Mouse (Mus musculus) midbrain, embryonic 13.5 days (tissue): Measurements from ENCODE around the gene Heg1. TPM values are rescaled to one million over a fixed set of nuclear protein-coding genes. Genes with fewer than 3 reads are reported as not detected.

Experiments used
- ATAC-seq: fragments of 200-750 bp; cut with Nextera tagmentation; 2 replicates; pipeline ENCODE4 v1.8.0; 2017; ENCODE audit warnings: mild to moderate bottlenecking, moderate TSS enrichment, moderate library complexity
- H3K27ac ChIP-seq: fragments of 300-500 bp; sonication (generic); 2 replicates; pipeline ENCODE4 v1.5.1; 2015; ENCODE audit warnings: inconsistent platforms, mild to moderate bottlenecking, moderate library complexity
- H3K27me3 ChIP-seq: fragments of 300-500 bp; sonication (generic); 2 replicates; pipeline ENCODE4 v1.6.1; 2015; ENCODE audit warnings: mild to moderate bottlenecking, inconsistent platforms
- H3K36me3 ChIP-seq: fragments of 300-500 bp; sonication (generic); 2 replicates; pipeline ENCODE4 v1.6.1; 2015; ENCODE audit warnings: mild to moderate bottlenecking, inconsistent platforms
- H3K4me1 ChIP-seq: fragments of 300-500 bp; sonication (generic); replicated peaks from 2 replicates; pipeline ENCODE4 v1.6.1; 2015; ENCODE audit warnings: inconsistent platforms
- H3K4me2 ChIP-seq: fragments of 300-500 bp; sonication (generic); replicated peaks from 2 replicates; pipeline ENCODE4 v1.6.1; 2015; ENCODE audit warnings: moderate library complexity, mild to moderate bottlenecking, inconsistent platforms
- H3K4me3 ChIP-seq: fragments of 300-500 bp; sonication (generic); replicated peaks from 2 replicates; pipeline ENCODE4 v1.5.1; 2015; ENCODE audit warnings: mild to moderate bottlenecking, inconsistent platforms
- H3K9ac ChIP-seq: fragments of 300-500 bp; sonication (generic); replicated peaks from 2 replicates; pipeline ENCODE4 v1.6.1; 2015; ENCODE audit warnings: mild to moderate bottlenecking, inconsistent platforms
- H3K9me3 ChIP-seq: fragments of 300-500 bp; sonication (generic); 2 replicates; pipeline ENCODE4 v1.6.1; 2016; ENCODE audit warnings: mild to moderate bottlenecking, inconsistent platforms
- WGBS: fragments of 180-500 bp; shearing (Covaris S2); methylation state at CpG from one replicate; pipeline ENCODE4 v1.1.7; 2015; 5-methylcytosine and 5-hydroxymethylcytosine counted together
- polyA plus RNA-seq: library from polyadenylated mRNA; unstranded; fragments of >200 nt; fragmentation: Nextera tagmentation; extraction: Ambion mirVana; gene quantifications from 2 replicates; pipeline ENCODE4 v1.2.1, GENCODE M21; 2015

Gene Heg1
- polyA plus RNA-seq, 1 experiment from 2014 or later, result 19.2 TPM

GRCm38 (mm10) chr16:33768491-33769278, 84.5 kb downstream of the Heg1 start:
- Histone ChIP-seq H3K9ac (no peak overlapping the region), H3K36me3 (peaks cover 13% of the 10 kb centered on the region), H3K4me1 (peaks cover 16% of the 10 kb centered on the region), H3K9me3 (no peaks in the 10 kb centered on the region), H3K27ac (no peak overlapping the region), H3K27me3 (no peaks in the 10 kb centered on the region), H3K4me2 (no peak overlapping the region), H3K4me3 (no peak overlapping the region)
- ATAC-seq, result no peak
- WGBS, result 88% methylated on average over 3 of the region's 3 CpGs

GRCm38 (mm10) chr16:33769848-33770247, 85.7 kb downstream of the Heg1 start:
- no peak for ATAC-seq
- Histone ChIP-seq H3K36me3 (peaks cover 13% of the 10 kb centered on the region), H3K4me3 (no peak overlapping the region), H3K27ac (no peak overlapping the region), H3K27me3 (no peaks in the 10 kb centered on the region), H3K4me2 (no peak overlapping the region), H3K4me1 (peaks cover 5% of the 10 kb centered on the region), H3K9ac (no peak overlapping the region), H3K9me3 (no peaks in the 10 kb centered on the region)
- 95% methylated on average over 7 of the region's 7 CpGs for WGBS

- H3K9me3 ChIP-seq, result no peaks in the 10 kb centered on the region
- H3K27ac ChIP-seq, result no peak overlapping the region
- peaks cover 13% of the 10 kb centered on the region for H3K36me3 ChIP-seq
- no peaks in the 10 kb centered on the region for H3K27me3 ChIP-seq
- H3K4me1 ChIP-seq, result no peaks in the 10 kb centered on the region
- no peak overlapping the region for H3K4me3 ChIP-seq
- 94% methylated on average over 4 of the region's 4 CpGs for WGBS
- no peak overlapping the region for H3K4me2 ChIP-seq
- no peak overlapping the region for H3K9ac ChIP-seq
- no peak for ATAC-seq
Measured at GRCm38 (mm10) chr16:33770778-33771454, 86.7 kb downstream of the Heg1 start.

GRCm38 (mm10) chr16:33772809-33773208, 88.6 kb downstream of the Heg1 start:
- ATAC-seq, result no peak
- Histone ChIP-seq H3K27ac (no peak overlapping the region), H3K4me2 (no peak overlapping the region), H3K4me1 (no peaks in the 10 kb centered on the region), H3K9ac (no peak overlapping the region), H3K27me3 (no peaks in the 10 kb centered on the region), H3K4me3 (no peak overlapping the region), H3K36me3 (0 out of 2 replicates have a peak, but pooled peaks cover under 1% of the 10 kb centered on the region), H3K9me3 (no peaks in the 10 kb centered on the region)
- WGBS, result 94% methylated on average over 5 of the region's 5 CpGs

GRCm38 (mm10) chr16:33774972-33775371, 90.8 kb downstream of the Heg1 start:
- no peak overlapping the region for H3K9ac ChIP-seq
- no peaks in the 10 kb centered on the region for H3K9me3 ChIP-seq
- H3K27me3 ChIP-seq, result no peaks in the 10 kb centered on the region
- no peak overlapping the region for H3K4me2 ChIP-seq
- no peaks in the 10 kb centered on the region for H3K4me1 ChIP-seq
- no peaks in the 10 kb centered on the region for H3K36me3 ChIP-seq
- ATAC-seq, result no peak
- H3K4me3 ChIP-seq, result no peak overlapping the region
- H3K27ac ChIP-seq, result no peak overlapping the region
- WGBS, result 74% methylated on average over 3 of the region's 3 CpGs

GRCm38 (mm10) chr16:33775733-33776335, 91.7 kb downstream of the Heg1 start:
- WGBS, result 95% methylated on average over 1 of the region's 1 CpGs
- Histone ChIP-seq H3K4me3 (no peak overlapping the region), H3K9me3 (no peaks in the 10 kb centered on the region), H3K27me3 (no peaks in the 10 kb centered on the region), H3K4me1 (no peaks in the 10 kb centered on the region), H3K36me3 (no peaks in the 10 kb centered on the region), H3K4me2 (no peak overlapping the region), H3K27ac (no peak overlapping the region), H3K9ac (no peak overlapping the region)
- no peak for ATAC-seq

GRCm38 (mm10) chr16:33776766-33777529, 92.8 kb downstream of the Heg1 start:
- no peak for ATAC-seq
- H3K9ac ChIP-seq, result no peak overlapping the region
- no peaks in the 10 kb centered on the region for H3K4me1 ChIP-seq
- no peak overlapping the region for H3K27ac ChIP-seq
- WGBS, result 88% methylated on average over 7 of the region's 7 CpGs
- H3K9me3 ChIP-seq, result no peaks in the 10 kb centered on the region
- no peak overlapping the region for H3K4me3 ChIP-seq
- H3K36me3 ChIP-seq, result no peaks in the 10 kb centered on the region
- no peak overlapping the region for H3K4me2 ChIP-seq
- H3K27me3 ChIP-seq, result no peaks in the 10 kb centered on the region

- Histone ChIP-seq H3K4me2 (no peak overlapping the region), H3K4me3 (no peak overlapping the region), H3K9ac (no peak overlapping the region), H3K27ac (no peak overlapping the region), H3K36me3 (no peaks in the 10 kb centered on the region), H3K9me3 (no peaks in the 10 kb centered on the region), H3K4me1 (no peaks in the 10 kb centered on the region), H3K27me3 (no peaks in the 10 kb centered on the region)
- WGBS, result 92% methylated on average over 6 of the region's 6 CpGs
- ATAC-seq, result no peak
Measured at GRCm38 (mm10) chr16:33777607-33778006, 93.4 kb downstream of the Heg1 start.

- Histone ChIP-seq H3K9ac (no peak overlapping the region), H3K4me3 (no peak overlapping the region), H3K27ac (no peak overlapping the region), H3K27me3 (no peaks in the 10 kb centered on the region), H3K4me1 (no peaks in the 10 kb centered on the region), H3K4me2 (no peak overlapping the region), H3K9me3 (no peaks in the 10 kb centered on the region), H3K36me3 (no peaks in the 10 kb centered on the region)
- no peak for ATAC-seq
- 69% methylated on average over 5 of the region's 5 CpGs for WGBS
Measured at GRCm38 (mm10) chr16:33781789-33782728, 97.9 kb downstream of the Heg1 start.

GRCm38 (mm10) chr16:33782729-33783091, 98.5 kb downstream of the Heg1 start:
- H3K9me3 ChIP-seq, result no peaks in the 10 kb centered on the region
- H3K4me2 ChIP-seq, result no peak overlapping the region
- H3K36me3 ChIP-seq, result no peaks in the 10 kb centered on the region
- no peak overlapping the region for H3K27ac ChIP-seq
- H3K9ac ChIP-seq, result no peak overlapping the region
- H3K4me3 ChIP-seq, result no peak overlapping the region
- 90% methylated on average over 1 of the region's 1 CpGs for WGBS
- H3K27me3 ChIP-seq, result no peaks in the 10 kb centered on the region
- H3K4me1 ChIP-seq, result no peaks in the 10 kb centered on the region
- no peak for ATAC-seq

- no peak for ATAC-seq
- Histone ChIP-seq H3K9ac (no peak overlapping the region), H3K4me2 (no peak overlapping the region), H3K36me3 (no peaks in the 10 kb centered on the region), H3K9me3 (no peaks in the 10 kb centered on the region), H3K27me3 (no peaks in the 10 kb centered on the region), H3K4me3 (no peak overlapping the region), H3K4me1 (no peaks in the 10 kb centered on the region), H3K27ac (no peak overlapping the region)
- 100% methylated on average over 1 of the region's 1 CpGs for WGBS
Measured at GRCm38 (mm10) chr16:33784547-33784946, 100.4 kb downstream of the Heg1 start.
